Mouse (Mus musculus): ENCODE results near the gene Ilf2. TPM values are rescaled to one million over a fixed set of nuclear protein-coding genes. Genes with fewer than 3 reads are reported as not detected.
A peak's percentile ranks its signal among the peaks of the same experiment; 100 is the strongest.

Gene Ilf2
- polyA plus RNA-seq, 1 experiment from 2014 or later: 229 TPM

DNA sequence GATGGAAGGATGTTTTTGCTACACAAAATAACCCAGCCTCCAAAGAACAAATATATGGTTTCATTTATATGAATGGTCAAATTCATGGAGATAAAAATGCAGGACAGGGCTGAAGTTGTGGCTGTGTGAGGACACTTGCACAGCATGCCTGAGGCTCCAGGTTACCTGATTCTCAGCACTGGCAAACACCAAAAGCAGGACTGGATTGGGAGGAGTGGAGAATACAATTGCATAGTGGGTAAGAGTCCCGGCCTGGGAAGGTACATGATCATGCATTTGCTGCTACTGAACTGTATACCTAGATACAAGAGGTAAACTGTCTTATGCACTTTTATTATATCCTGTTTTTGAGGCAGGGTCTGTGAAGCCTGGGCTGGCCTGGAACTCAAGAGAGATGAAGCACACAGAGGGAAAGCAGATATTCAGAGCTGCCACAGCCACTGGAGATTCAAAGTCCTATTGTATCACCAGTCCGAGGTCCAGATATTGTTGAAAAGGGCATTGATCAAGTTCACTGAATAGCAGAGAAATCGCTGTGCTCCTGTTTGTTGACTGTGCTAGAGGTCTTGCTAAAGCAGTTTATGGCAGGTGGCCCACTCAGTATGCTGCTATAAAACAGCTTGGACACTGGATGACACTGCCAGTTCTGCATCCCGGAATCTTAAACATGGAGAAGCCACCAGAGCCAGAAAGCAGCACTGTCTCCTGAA is 18.1 kb downstream of the Ilf2 start:
- Histone ChIP-seq H3K36me3 (peaks cover 45% of the 10 kb centered on the region), H3K4me1 (peaks cover 9% of the 10 kb centered on the region), H3K27ac (replicated peaks) (no peak overlapping the region), H3K9me3 (replicated peaks) (no peaks in the 10 kb centered on the region), H3K4me2 (no peak overlapping the region), H3K4me3 (replicated peaks) (no peak overlapping the region), H3K27me3 (replicated peaks) (no peaks in the 10 kb centered on the region), H3K9ac (replicated peaks) (no peak overlapping the region)
- WGBS: 45% methylated on average over 4 of the region's 4 CpGs
- ATAC-seq (ENCODE audit: low FRiP score): no peak

DNA sequence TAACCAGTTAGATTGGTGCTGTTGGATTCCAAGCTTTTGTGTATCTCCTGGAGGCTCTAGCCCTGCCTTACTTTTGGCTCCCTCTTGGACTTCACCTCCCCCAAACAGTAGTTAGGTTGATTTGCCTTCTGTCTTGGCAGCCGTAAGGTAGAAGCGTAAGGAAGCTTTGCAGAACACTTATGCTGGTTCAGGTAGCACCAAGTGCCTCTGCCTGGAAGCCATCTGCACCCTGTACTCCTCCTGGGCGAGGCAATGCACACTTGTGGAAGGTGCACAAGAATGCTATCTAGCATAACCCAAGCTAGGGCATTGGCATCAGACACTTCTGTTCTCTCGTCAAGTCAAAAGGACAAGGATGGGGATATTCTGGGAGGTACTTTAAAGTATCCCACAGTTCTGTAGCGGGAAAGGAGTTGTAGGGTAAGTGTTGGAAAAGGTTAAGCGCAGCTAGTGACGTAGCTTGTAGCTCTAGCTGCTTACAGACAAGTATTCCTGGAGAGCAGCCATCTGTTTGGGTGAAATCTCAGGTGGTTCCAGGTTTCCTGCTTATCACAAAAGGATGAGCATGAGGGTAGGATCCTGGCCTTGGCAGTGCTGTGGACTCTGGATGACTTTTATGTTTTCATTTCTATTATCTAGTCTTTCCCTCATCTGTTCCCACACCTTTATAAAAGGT is 20.1 kb downstream of the Ilf2 start:
- 94% methylated on average over 7 of the region's 7 CpGs for WGBS
- Histone ChIP-seq H3K4me1 (no peaks in the 10 kb centered on the region), H3K9me3 (replicated peaks) (no peaks in the 10 kb centered on the region), H3K27me3 (replicated peaks) (no peaks in the 10 kb centered on the region), H3K4me3 (replicated peaks) (no peak overlapping the region), H3K36me3 (peaks cover 53% of the 10 kb centered on the region), H3K27ac (replicated peaks) (no peak overlapping the region), H3K9ac (replicated peaks) (no peak overlapping the region), H3K4me2 (no peak overlapping the region)
- no peak for ATAC-seq (ENCODE audit: low FRiP score)

- Histone ChIP-seq H3K9me3 (replicated peaks) (no peaks in the 10 kb centered on the region), H3K4me1 (no peaks in the 10 kb centered on the region), H3K36me3 (peaks cover 68% of the 10 kb centered on the region), H3K9ac (replicated peaks) (no peak overlapping the region), H3K4me2 (no peak overlapping the region), H3K4me3 (replicated peaks) (no peak overlapping the region), H3K27me3 (replicated peaks) (no peaks in the 10 kb centered on the region), H3K27ac (replicated peaks) (no peak overlapping the region)
- ATAC-seq (ENCODE audit: low FRiP score): no peak
Measured at GRCm38 (mm10) chr3:90497597-90497996, 21.7 kb downstream of the Ilf2 start.

DNA sequence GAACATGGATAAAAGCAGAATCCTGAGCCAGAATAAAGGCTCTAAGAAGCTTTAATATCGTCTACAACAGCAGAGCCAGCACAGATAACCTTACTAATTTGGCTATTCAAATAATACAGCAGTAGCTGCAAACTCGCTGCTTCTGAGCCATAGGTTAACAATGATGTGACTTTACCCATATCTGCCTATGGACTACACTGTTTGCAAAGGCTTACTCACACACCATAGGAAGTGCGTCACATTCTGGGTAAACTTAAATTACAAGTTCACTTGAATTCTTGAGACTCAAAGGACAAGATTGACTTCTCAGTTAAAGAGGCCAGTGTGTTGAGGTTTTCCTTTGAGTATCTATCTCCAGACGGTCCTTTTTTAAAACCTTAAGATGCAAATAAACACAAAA is 27.5 kb downstream of the Ilf2 start:
- WGBS: 90% methylated on average over 4 of the region's 4 CpGs
- no peak for ATAC-seq (ENCODE audit: low FRiP score)

DNA sequence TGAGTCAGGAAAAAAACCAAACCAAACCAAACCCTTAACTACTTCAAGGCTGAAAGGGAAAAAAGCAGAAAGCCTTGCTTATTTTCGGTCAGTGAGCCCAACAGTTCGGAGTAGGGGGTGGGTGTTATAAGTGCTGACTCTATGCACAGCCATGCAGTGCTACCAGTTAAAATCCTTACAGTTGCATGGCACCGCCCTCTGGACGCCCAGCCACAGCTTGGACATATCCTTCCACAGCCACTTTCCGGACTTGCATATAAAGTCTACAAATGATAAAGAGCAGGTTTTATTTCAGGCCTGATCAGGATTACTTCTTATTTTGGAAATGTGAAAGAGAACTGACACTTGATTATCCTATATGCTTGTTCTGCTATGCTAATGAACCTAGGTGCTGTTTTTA is 29.3 kb downstream of the Ilf2 start:
- Histone ChIP-seq H3K27ac (replicated peaks) (no peak overlapping the region), H3K36me3 (peaks cover 53% of the 10 kb centered on the region), H3K9ac (replicated peaks) (no peak overlapping the region), H3K4me1 (peaks cover 38% of the 10 kb centered on the region), H3K4me3 (replicated peaks) (no peak overlapping the region), H3K27me3 (replicated peaks) (no peaks in the 10 kb centered on the region), H3K4me2 (no peak overlapping the region), H3K9me3 (replicated peaks) (no peaks in the 10 kb centered on the region)
- no peak for ATAC-seq (ENCODE audit: low FRiP score)
- WGBS: 87% methylated on average over 5 of the region's 5 CpGs

More for the DNA sequence above, 27.5 kb downstream of the Ilf2 start:
- Histone ChIP-seq H3K9me3 (replicated peaks) (no peaks in the 10 kb centered on the region), H3K9ac (replicated peaks) (no peak overlapping the region), H3K4me3 (replicated peaks) (no peak overlapping the region), H3K4me1 (peaks cover 34% of the 10 kb centered on the region), H3K36me3 (peaks cover 70% of the 10 kb centered on the region), H3K27me3 (replicated peaks) (no peaks in the 10 kb centered on the region), H3K27ac (replicated peaks) (no peak overlapping the region), H3K4me2 (no peak overlapping the region)

DNA sequence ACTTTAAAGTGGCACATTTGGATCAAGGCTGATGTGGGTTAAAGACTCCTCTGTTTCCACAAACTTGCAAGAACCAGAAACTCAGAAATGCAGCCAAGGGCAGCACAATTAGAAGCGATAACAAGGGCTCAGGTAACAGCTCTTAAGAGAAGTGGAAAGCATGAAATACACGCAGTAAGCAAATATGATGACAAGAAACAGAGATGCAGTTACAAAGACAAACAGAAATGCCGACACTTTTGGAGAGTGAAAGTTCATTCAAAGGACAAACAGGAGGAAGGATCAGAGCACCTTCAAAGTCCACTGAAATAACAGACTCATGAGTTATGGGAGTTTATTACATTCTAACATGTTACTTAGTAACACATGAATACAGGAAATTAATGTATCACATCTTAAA is 30.4 kb downstream of the Ilf2 start:
- ATAC-seq (ENCODE audit: low FRiP score): no peak
- H3K27ac ChIP-seq (replicated peaks): no peak overlapping the region
- H3K4me3 ChIP-seq (replicated peaks): no peak overlapping the region
- H3K9ac ChIP-seq (replicated peaks): no peak overlapping the region
- H3K27me3 ChIP-seq (replicated peaks): 0 out of 2 replicates have a peak, but pooled peaks cover 2% of the 10 kb centered on the region
- H3K36me3 ChIP-seq: peaks cover 47% of the 10 kb centered on the region
- no peak overlapping the region for H3K4me2 ChIP-seq
- H3K4me1 ChIP-seq: peaks cover 38% of the 10 kb centered on the region
- H3K9me3 ChIP-seq (replicated peaks): no peaks in the 10 kb centered on the region
- 86% methylated on average over 3 of the region's 3 CpGs for WGBS

DNA sequence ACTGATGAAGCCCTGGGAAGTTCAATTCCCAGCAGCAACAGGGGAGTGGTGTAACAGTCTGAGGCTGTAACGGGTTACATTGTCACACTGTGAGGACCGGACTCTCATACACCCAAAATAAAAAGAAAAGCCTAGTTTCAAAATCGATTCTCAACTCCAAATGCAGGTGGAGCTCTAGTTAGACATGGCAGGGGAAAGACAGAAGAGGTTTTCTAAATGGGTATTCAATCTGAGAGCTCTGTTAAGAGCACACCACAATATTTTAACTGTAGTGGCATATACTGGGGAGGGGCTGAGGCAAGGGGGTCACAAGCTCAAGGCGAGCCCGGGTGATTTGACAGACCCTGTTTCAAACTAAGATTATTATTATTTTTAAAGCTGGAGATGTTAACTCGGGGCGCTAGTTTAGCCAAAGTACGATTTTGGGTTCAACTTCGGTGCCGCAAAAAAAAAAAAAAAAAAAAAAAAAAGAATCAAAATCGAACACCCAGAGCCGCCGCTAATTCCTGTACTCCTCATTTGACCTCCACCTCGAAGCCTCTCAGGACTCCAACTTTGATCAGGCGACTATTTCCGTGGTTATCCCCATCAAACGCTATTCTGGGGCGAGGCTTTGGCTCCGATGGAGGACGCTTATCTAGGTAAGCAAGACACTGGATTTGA is 32.5 kb downstream of the Ilf2 start:
- no peak; the same call in 1 of the 2 replicates for ATAC-seq (ENCODE audit: low FRiP score)
- no peaks in the 10 kb centered on the region for H3K9me3 ChIP-seq (replicated peaks)
- H3K4me3 ChIP-seq (replicated peaks): peak overlapping the region; percentile 94
- H3K9ac ChIP-seq (replicated peaks): peak overlapping the region; percentile 100
- H3K4me2 ChIP-seq: peak overlapping the region; percentile 75
- peaks cover 34% of the 10 kb centered on the region for H3K4me1 ChIP-seq
- H3K27me3 ChIP-seq (replicated peaks): peaks cover 5% of the 10 kb centered on the region
- WGBS: 2% methylated on average over 20 of the region's 20 CpGs
- H3K27ac ChIP-seq (replicated peaks): peak overlapping the region; percentile 95
- peaks cover 28% of the 10 kb centered on the region for H3K36me3 ChIP-seq

GRCm38 (mm10) chr3:90508950-90509746 is 33.2 kb downstream of the Ilf2 start, which contains the start of gene Chtop:
Gene Chtop (minus strand): TSS chr3:90509498.
- Histone ChIP-seq H3K4me3 (replicated peaks) (peak within 1 kb of the TSS; percentile 94), H3K4me1 (peaks cover 35% of the 10 kb centered on the region), H3K9ac (replicated peaks) (peak within 1 kb of the TSS; percentile 100), H3K9me3 (replicated peaks) (no peaks in the 10 kb centered on the region), H3K27me3 (replicated peaks) (peaks cover 13% of the 10 kb centered on the region), H3K4me2 (peak within 1 kb of the TSS; percentile 75), H3K36me3 (peaks cover 20% of the 10 kb centered on the region), H3K27ac (replicated peaks) (peak within 1 kb of the TSS; percentile 95)
- ATAC-seq (ENCODE audit: low FRiP score): peak; percentile 93
- under 1% methylated on average over 66 of the region's 66 CpGs for WGBS

DNA sequence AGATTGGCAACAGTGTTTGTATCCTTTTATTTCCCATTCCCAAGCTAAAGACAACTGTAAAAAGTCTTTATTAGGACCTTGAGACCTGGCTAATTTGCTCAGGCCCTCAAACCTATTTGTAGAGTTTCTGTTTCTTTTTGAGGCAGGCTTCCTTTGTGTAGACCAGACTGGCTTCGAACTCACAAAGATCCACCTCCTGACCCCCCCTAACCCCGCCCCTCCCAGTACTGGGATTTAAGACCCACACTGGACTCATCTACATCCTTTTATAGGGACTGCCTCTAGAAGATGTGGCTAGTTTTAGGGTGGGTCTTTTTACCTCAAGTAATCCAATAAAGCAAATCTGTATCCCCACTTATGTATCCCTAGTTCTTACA is 33.8 kb downstream of the Ilf2 start:
- ATAC-seq (ENCODE audit: low FRiP score): peak; percentile 32; the same call in 1 of the 2 replicates
- Histone ChIP-seq H3K9me3 (replicated peaks) (no peaks in the 10 kb centered on the region), H3K27ac (replicated peaks) (peak overlapping the region; percentile 95), H3K4me3 (replicated peaks) (peak overlapping the region; percentile 94), H3K4me1 (peaks cover 36% of the 10 kb centered on the region), H3K27me3 (replicated peaks) (peaks cover 18% of the 10 kb centered on the region), H3K4me2 (peak overlapping the region; percentile 75), H3K36me3 (peaks cover 18% of the 10 kb centered on the region), H3K9ac (replicated peaks) (no peak overlapping the region)
- WGBS: 22% methylated on average over 2 of the region's 2 CpGs

DNA sequence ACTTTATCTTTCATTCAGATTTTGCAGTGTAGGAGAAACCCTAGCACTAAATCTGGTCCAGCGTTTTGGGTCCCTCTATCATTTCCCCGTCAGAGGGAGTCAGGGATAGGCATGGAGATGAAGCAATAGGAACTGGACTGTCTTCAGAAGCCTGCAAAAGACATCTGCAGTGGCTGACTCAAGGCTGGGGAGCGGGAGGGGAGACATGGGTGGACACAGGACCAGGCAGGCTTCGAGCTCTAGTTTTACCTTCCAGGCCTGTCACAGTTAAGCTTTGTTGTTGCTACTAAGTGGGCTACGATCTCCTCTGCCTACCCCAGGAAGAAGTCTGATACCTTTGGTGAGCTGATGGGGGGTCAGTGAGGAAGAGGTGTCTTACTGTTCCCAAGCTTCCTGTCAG is 36.4 kb downstream of the Ilf2 start:
- WGBS: 92% methylated on average over 5 of the region's 5 CpGs
- Histone ChIP-seq H3K9me3 (replicated peaks) (no peaks in the 10 kb centered on the region), H3K36me3 (no peaks in the 10 kb centered on the region; the same call in 1 of the 2 replicates), H3K27me3 (replicated peaks) (peaks cover 29% of the 10 kb centered on the region), H3K27ac (replicated peaks) (no peak overlapping the region), H3K4me2 (no peak overlapping the region), H3K4me1 (peaks cover 33% of the 10 kb centered on the region), H3K9ac (replicated peaks) (no peak overlapping the region), H3K4me3 (replicated peaks) (no peak overlapping the region)
- ATAC-seq (ENCODE audit: low FRiP score): no peak

GRCm38 (mm10) chr3:90512948-90513642 is 37.2 kb downstream of the Ilf2 start:
- Histone ChIP-seq H3K27me3 (replicated peaks) (peaks cover 29% of the 10 kb centered on the region), H3K9ac (replicated peaks) (no peak overlapping the region), H3K27ac (replicated peaks) (no peak overlapping the region), H3K36me3 (no peaks in the 10 kb centered on the region), H3K4me3 (replicated peaks) (no peak overlapping the region), H3K9me3 (replicated peaks) (no peaks in the 10 kb centered on the region), H3K4me2 (no peak overlapping the region), H3K4me1 (peaks cover 25% of the 10 kb centered on the region)
- 79% methylated on average over 9 of the region's 9 CpGs for WGBS
- ATAC-seq (ENCODE audit: low FRiP score): no peak

All from neural tube, embryonic 15.5 days (tissue).